Mouse (Mus musculus) embryonic stem cell, embryonic (primary cell): ENCODE results near the gene Dnase1l2.
"Not testable (repeated sequence)": the region's sequence is repeated elsewhere in the genome, so short reads cannot be mapped to it uniquely, and the experiment has no call there.

Source experiments
- CTCF ChIA-PET, 4 experiments: fragments of 300-600 bp in 2 of 4; fragments of 350-600 bp in 2 of 4; sonication (Branson Sonifier 250); formaldehyde crosslinking; loops; one replicate each; lab custom pipeline; 2022; ENCODE audit warnings: inconsistent platforms in 2 of 4; lab: Charles Lee
- POLR2A ChIA-PET, 4 experiments: fragments of 300-600 bp in 2 of 4; fragments of 350-600 bp in 2 of 4; sonication (Branson Sonifier 250); formaldehyde crosslinking; loops; one replicate each; lab custom pipeline; 2022; ENCODE audit warnings: antibody characterized with exemption in 4 of 4, inconsistent platforms in 1 of 4; lab: Charles Lee

Dnase1l2 gene

DNA sequence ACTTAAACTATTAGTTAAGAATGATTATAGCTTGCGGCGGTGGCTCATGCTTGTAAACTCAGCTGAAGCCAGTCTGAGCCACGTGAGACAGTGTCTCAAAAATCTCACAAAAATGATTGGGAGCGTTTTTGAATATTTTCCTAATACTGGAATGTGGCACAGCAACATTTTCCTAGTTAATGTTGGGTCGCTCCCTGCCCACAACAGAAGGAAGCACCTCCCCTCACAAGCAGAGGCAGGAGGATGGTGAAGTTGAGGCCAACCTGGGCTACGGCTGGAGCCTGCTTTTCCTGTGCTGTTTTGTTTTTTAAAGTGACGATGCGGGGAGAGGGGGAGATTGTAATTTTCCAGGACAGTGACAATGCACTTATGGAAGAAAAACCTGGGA lies 15.7 kb downstream of the Dnase1l2 start:
- CTCF ChIA-PET, result interaction anchor here in 3 of 4 experiments (0.6 to 1.3 kb wide), 6 partner anchors 10 to 220 kb away, joined by 3 to 4 read pairs (median 3); no protein-coding TSS in a partner anchor
- POLR2A ChIA-PET, result interaction anchor here (0.5 to 9.9 kb wide), 59 partner anchors 8 to 383 kb away, joined by 3 to 201 read pairs (median 4); partner anchors contain the start of genes Pkd1 (in 3 of the 4), Rnps1 (in 3 of the 4), Traf7 (in 3 of the 4) and Abca3 (in 2 of the 4)

DNA sequence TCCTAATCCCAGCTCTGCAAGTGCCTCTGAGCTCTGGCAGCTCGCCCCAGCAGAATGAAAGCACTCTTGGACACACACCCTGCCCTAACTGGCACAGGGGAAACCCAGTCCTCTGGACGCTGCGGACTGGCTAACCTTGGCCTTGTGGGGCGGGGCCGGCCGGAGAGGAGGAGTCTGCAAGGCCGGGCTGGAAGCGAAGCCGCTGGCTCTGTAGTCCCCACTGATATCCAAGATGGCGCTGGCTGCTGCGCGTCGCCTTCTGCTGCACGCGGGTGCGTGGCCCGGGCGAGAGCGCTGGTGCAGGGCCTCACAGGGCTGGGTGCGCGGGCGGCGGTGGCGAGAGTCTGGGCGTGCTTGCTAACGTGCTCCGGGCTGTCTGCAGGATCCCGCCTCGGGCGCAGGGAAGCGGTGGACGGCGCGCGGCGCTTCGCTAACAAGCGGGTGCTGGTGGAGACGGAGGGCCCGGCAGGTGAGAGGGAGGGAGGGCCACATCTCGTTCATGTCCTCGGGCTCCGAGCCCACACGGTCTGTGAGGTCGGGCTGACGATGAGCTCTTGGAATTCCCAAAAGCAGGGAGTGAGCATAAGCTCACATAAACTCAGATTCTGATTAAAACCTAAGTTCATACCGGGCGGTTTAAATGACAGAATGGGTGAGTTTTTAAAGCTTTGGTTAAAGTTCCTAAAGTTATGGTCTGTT lies 16.3 kb downstream of the Dnase1l2 start, which contains the start of gene Eci1:
Gene Eci1, plus strand, starts transcription at position 171 of the 699 bp plus-strand sequence.
- CTCF ChIA-PET, result interaction anchor here in 3 of 4 experiments (0.5 to 1.3 kb wide), 10 partner anchors 10 to 1141 kb away, joined by 3 to 7 read pairs (median 3); no protein-coding TSS in a partner anchor
- POLR2A ChIA-PET, result interaction anchor here (0.5 to 9.9 kb wide), 69 partner anchors 7 to 382 kb away, joined by 3 to 201 read pairs (median 4); partner anchors contain the start of genes Pkd1 (in 3 of the 4), Rnps1 (in 3 of the 4), Traf7 (in 3 of the 4) and Abca3 (in 2 of the 4)

GRCm38 (mm10) chr17:24425905-24426304 lies 17.0 kb downstream of the Dnase1l2 start:
- CTCF ChIA-PET, result interaction anchor here in 2 of 4 experiments (0.5 to 1.0 kb wide), 3 partner anchors 193 to 1142 kb away, joined by 3 to 7 read pairs (median 3); no protein-coding TSS in a partner anchor
- POLR2A ChIA-PET, result interaction anchor here (0.5 to 9.9 kb wide), 37 partner anchors 8 to 254 kb away, joined by 3 to 201 read pairs (median 5); partner anchors contain the start of genes Rnps1 (in 3 of the 4), Traf7 (in 3 of the 4), Mlst8 (in 2 of the 4) and Ccnf (in 1 of the 4)

GRCm38 (mm10) chr17:24425326-24425725 lies 17.6 kb downstream of the Dnase1l2 start:
- POLR2A ChIA-PET, result interaction anchor here in 3 of 4 experiments (0.6 to 9.9 kb wide), 8 partner anchors 10 to 359 kb away, joined by 3 to 123 read pairs (median 9); partner anchors contain the start of genes Rnps1 (in 2 of the 3), Mlst8 (in 1 of the 3) and Traf7 (in 1 of the 3)

GRCm38 (mm10) chr17:24424489-24424888 lies 18.4 kb downstream of the Dnase1l2 start:
- ChIA-PET POLR2A (interaction anchor here in 3 of 4 experiments (0.6 to 4.4 kb wide), 15 partner anchors 9 to 104 kb away, joined by 3 to 54 read pairs (median 4); partner anchors contain the start of genes Rnps1 (in 2 of the 3), Traf7 (in 2 of the 3), Abca3 (in 1 of the 3) and Dnase1l2 (in 1 of the 3)), CTCF (no interaction called here)

More at GRCm38 (mm10) chr17:24425326-24425725, 17.6 kb downstream of the Dnase1l2 start:
- CTCF ChIA-PET, result not testable (repeated sequence)

GRCm38 (mm10) chr17:24423114-24423513 lies 19.8 kb downstream of the Dnase1l2 start:
- ChIA-PET POLR2A (interaction anchor here in 3 of 4 experiments (0.7 to 4.4 kb wide), 22 partner anchors 8 to 717 kb away, joined by 3 to 54 read pairs (median 5); partner anchors contain the start of genes Rnps1 (in 2 of the 3), Traf7 (in 2 of the 3), Ccnf (in 1 of the 3) and Fahd1 (in 1 of the 3)), CTCF (interaction anchor here in 2 of 4 experiments (0.5 kb wide), 2 partner anchors 272 to 375 kb away, joined by 5 to 7 read pairs; no protein-coding TSS in a partner anchor)

DNA sequence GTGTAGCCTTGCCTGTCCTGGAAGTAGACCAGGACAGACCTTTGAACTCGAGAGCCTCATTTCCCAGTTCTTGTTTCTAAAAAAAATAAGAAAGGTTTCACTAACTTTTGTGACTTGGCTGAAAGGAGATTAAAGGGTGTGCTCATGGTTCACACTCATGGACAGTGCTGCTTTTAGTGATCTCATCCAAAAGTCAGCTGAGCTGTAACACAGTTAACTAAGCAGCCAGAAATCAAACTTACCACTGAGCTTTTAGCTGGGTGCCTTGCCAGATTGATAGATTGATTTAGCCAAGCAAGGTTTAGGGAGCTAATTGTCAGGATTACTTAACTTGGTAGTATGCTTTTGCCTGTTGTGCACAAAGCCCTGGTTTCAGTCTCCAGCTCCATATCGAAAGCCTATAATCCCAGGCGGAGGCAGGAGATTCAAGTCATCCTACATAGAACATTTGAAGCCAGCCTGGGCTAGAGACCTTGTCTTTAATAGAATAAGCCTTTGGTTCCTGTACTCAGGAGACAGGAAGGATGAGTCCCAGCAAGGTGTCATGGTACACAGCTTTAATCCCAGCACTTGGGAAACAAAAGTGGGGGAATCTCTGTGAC lies 26.8 kb downstream of the Dnase1l2 start:
- CTCF ChIA-PET, result interaction anchor here in 1 of 4 experiments (0.6 kb wide), 1 partner anchor 358 kb away, joined by 3 read pairs; no protein-coding TSS in a partner anchor

GRCm38 (mm10) chr17:24415011-24415410 lies 27.9 kb downstream of the Dnase1l2 start:
- ChIA-PET POLR2A (interaction anchor here (0.6 to 9.0 kb wide), 58 partner anchors 8 to 302 kb away, joined by 3 to 201 read pairs (median 4); partner anchors contain the start of genes Eci1 (in 4 of the 4), Ccnf (in 3 of the 4), Traf7 (in 3 of the 4) and Abca3 (in 2 of the 4)), CTCF (interaction anchor here in 1 of 4 experiments (0.5 to 2.1 kb wide), 2 partner anchors 63 to 904 kb away, joined by 3 to 9 read pairs; partner anchors contain the start of gene Abca3)

More for the DNA sequence above, 26.8 kb downstream of the Dnase1l2 start:
- POLR2A ChIA-PET, result interaction anchor here (0.6 to 9.0 kb wide), 50 partner anchors 7 to 1412 kb away, joined by 3 to 201 read pairs (median 4); partner anchors contain the start of genes Eci1 (in 4 of the 4), Traf7 (in 3 of the 4), Abca3 (in 2 of the 4) and Ccnf (in 2 of the 4)

- POLR2A ChIA-PET, result interaction anchor here (0.6 to 9.0 kb wide), 115 partner anchors 8 to 1829 kb away, joined by 3 to 201 read pairs (median 4); partner anchors contain the start of genes Eci1 (in 4 of the 4), Abca3 (in 3 of the 4), Ccnf (in 3 of the 4) and Traf7 (in 3 of the 4)
- CTCF ChIA-PET, result interaction anchor here in 2 of 4 experiments (0.5 to 2.1 kb wide), 12 partner anchors 12 to 924 kb away, joined by 3 to 9 read pairs (median 3); partner anchors contain the start of genes Abca3 (in 1 of the 2), Eci1 (in 1 of the 2), Mlst8 (in 1 of the 2) and Nthl1 (in 1 of the 2)
These were observed 28.5 kb downstream of the Dnase1l2 start, which contains the start of gene Rnps1 for GRCm38 (mm10) chr17:24414230-24414976. Rnps1 (plus strand) TSS chr17:24414565.

GRCm38 (mm10) chr17:24413557-24414211 lies 29.2 kb downstream of the Dnase1l2 start:
- CTCF ChIA-PET, result interaction anchor here (0.5 to 2.1 kb wide), 16 partner anchors 13 to 925 kb away, joined by 3 to 9 read pairs (median 3); partner anchors contain the start of genes Abca3 (in 1 of the 4), Eci1 (in 1 of the 4), Mlst8 (in 1 of the 4) and Nthl1 (in 1 of the 4)
- POLR2A ChIA-PET, result interaction anchor here (0.6 to 9.0 kb wide), 106 partner anchors 9 to 1830 kb away, joined by 3 to 201 read pairs (median 4); partner anchors contain the start of genes Eci1 (in 4 of the 4), Abca3 (in 3 of the 4), Traf7 (in 3 of the 4) and Ccnf (in 2 of the 4)

GRCm38 (mm10) chr17:24407116-24407803 lies 35.6 kb downstream of the Dnase1l2 start:
- POLR2A ChIA-PET, result interaction anchor here in 1 of 4 experiments (0.6 to 2.6 kb wide), 8 partner anchors 8 to 52 kb away, joined by 3 to 7 read pairs (median 4); partner anchors contain the start of gene Eci1
- CTCF ChIA-PET, result no interaction called here

- CTCF ChIA-PET, result no interaction called here
- POLR2A ChIA-PET, result interaction anchor here in 2 of 4 experiments (0.6 to 1.4 kb wide), 4 partner anchors 8 to 135 kb away, joined by 3 to 4 read pairs (median 4); partner anchors contain the start of gene Traf7 (in 1 of the 2)
These were observed 40.5 kb downstream of the Dnase1l2 start for GRCm38 (mm10) chr17:24402371-24402770.

DNA sequence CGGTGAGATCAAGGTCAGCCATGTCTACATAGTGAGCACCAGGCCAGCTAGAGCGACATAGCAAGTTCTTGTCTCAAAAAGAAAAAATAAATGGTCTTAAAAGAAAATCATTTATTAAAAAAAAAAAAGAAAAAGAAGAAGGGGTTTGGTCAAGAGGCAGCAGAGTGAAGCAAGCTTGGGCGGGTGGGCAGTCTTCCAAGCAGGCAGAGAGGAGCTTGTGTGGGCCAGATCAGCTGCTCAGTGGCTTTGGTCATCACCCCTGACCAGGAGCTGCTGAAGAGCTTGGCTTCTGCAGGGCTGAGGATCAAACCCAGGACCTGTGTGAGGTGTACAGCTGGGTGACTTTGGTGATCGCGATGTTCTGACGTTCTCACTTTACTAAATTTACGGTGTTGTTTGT lies 48.4 kb downstream of the Dnase1l2 start:
- POLR2A ChIA-PET, result interaction anchor here in 3 of 4 experiments (0.6 to 3.2 kb wide), 5 partner anchors 10 to 265 kb away, joined by 3 to 18 read pairs (median 4); partner anchors contain the start of genes Ccnf (in 1 of the 3) and Rnps1 (in 1 of the 3)
- CTCF ChIA-PET, result interaction anchor here in 2 of 4 experiments (0.6 to 0.7 kb wide), 2 partner anchors 49 to 211 kb away, joined by 4 read pairs; no protein-coding TSS in a partner anchor

DNA sequence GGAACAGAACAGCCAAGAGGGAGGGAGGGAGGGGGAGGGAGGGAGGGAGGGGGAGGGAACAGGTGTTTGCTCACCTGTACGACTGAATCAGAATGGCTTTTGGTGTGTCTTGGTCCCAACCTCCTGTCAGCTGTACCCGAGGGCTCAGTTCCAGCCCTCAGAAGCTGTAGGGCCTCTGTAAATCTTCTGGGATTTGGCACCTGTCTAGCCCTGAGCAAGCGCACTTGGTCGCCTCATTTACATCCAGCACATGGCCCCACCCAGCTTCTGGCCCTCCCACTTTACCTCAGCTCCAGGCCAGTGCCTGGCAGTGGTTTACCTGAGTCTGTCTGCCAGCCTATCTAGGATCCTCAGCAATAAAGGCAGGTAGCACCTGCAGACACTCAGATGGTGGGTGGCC lies 49.4 kb downstream of the Dnase1l2 start:
- POLR2A ChIA-PET, result interaction anchor here in 2 of 4 experiments (0.8 to 3.2 kb wide), 4 partner anchors 13 to 160 kb away, joined by 3 to 18 read pairs (median 3); partner anchors contain the start of gene Rnps1 (in 2 of the 2)
- CTCF ChIA-PET, result interaction anchor here in 2 of 4 experiments (0.6 kb wide), 2 partner anchors 44 to 49 kb away, joined by 5 to 8 read pairs; no protein-coding TSS in a partner anchor
